Mouse (Mus musculus): ENCODE measurements at regions not wholly inside any gene's neighbourhood (a gene's known extent, or its start where the extent isn't known, plus 50 kb on each side); places are given as distances from the start of the nearest gene placed in this dataset.

GRCm38 (mm10) chr11:31777531-31777930, 94.5 kb upstream of the Cpeb4 start:
- TF ChIP-seq POLR2A (IDR thresholded peaks at IDR 0.05; ENCODE audit: low read depth, low read length) (no peak), PAX5 (IDR thresholded peaks at IDR 0.05; ENCODE audit: low read length) (no peak), CTCF (conservative IDR thresholded peaks at IDR 0.05 in 1 of 2, IDR thresholded peaks at IDR 0.05 in 1 of 2; ENCODE audit: low read depth in 2 of 2, low read length in 2 of 2) (no peak), MXI1 (IDR thresholded peaks at IDR 0.05; ENCODE audit: low read depth, low read length) (no peak), ZMIZ1 (IDR thresholded peaks at IDR 0.05; ENCODE audit: low read depth, low read length) (no peak), UBTF (IDR thresholded peaks at IDR 0.05; ENCODE audit: low read depth, low read length) (no peak), BHLHE40 (IDR thresholded peaks at IDR 0.05; ENCODE audit: low read depth, low read length) (no peak)

Measured in CH12.LX (cell line).